Mouse (Mus musculus) retina, embryonic 14.5 days (tissue): ENCODE measurements around the gene 2310022B05Rik.

Experiments used
- DNase-seq: peaks from one replicate; pipeline ENCODE4 v3.0.0-alpha.2; 2015; ENCODE audit warnings: low spot score

The 2310022B05Rik gene

GRCm38 (mm10) chr8:124608239-124608971 is 54.8 kb downstream of the 2310022B05Rik start:
- peak; percentile 57 for DNase-seq

- no peak for DNase-seq
These were observed 59.1 kb downstream of the 2310022B05Rik start for GRCm38 (mm10) chr8:124604066-124604465.

GRCm38 (mm10) chr8:124589393-124589792 is 73.8 kb downstream of the 2310022B05Rik start:
- no peak for DNase-seq

- DNase-seq, result no peak
These were observed 76.6 kb downstream of the 2310022B05Rik start for GRCm38 (mm10) chr8:124586556-124586955.
